Mouse (Mus musculus): ENCODE data around the gene Gng4.
"Not testable (repeated sequence)": the region's sequence is repeated elsewhere in the genome, so short reads cannot be mapped to it uniquely, and the experiment has no call there.

Gng4 gene

DNA sequence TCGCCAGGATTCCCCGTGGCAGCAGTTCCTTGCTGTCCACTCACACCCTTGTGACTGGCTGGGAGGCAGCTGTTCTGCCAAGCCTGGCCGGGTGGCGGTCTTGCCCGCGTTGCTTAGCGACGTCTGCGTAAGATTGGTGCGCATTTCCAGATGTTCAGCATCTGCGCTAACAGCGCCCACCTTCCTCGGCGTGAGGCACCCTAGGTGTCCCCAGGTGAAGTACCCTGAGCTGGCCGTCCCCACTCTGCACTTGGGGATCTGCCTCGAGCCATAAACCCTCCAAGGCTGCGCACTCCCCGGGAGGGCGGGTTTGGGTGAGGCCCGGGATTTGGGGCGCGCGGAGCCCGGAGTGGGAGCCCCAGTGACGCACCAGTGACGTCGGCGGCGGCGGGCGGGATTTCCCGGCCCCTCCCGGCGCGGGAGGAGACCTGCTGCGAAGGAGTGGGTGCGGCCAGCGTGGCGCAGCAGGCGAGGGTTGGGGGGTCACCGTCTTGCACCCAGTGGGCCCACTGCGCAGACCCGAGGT is at the start of gene Gng4:
Gene Gng4, plus strand, starts transcription at position 166 of the 526 bp plus-strand sequence.
- DNase-seq = no peak

DNA sequence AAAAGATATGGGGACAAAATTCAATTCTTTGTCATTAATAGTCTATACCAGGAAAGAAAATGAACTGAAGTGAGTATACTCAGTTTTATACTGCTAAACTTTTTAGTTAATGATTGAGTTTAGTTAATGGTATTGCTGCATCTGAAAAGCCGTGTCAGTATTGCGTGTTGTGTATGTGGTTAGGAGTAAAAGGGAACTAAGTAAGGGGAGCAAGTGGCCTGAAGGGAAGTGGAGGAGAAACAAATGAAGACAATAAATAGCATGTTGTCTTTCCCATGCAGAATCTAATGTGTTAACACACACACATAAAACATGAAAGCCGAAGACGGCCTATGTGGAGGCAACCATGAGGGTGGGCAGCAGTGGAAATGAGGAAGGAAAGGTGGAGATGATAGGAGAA is 44.6 kb upstream of the Gng4 start:
- DNase-seq = no peak

DNA sequence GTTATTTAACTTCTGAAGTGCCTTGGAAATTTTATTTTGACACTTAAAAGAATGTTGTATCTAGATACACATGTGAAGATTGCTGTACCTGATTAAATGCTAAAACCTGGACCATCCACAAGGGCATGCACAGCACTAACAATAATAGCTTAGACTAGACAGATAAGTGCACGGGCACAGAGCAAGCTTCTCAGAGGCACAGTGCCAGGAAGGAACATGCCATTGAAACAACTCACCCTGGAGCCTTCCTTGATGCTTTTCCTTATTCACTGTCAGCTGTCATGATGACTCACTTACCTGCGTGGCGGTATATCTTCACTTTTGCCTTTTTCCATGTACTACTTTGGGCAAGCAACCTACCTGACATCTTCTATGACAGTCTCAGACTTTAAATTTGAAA is 37.9 kb upstream of the Gng4 start:
- DNase-seq = no peak

DNA sequence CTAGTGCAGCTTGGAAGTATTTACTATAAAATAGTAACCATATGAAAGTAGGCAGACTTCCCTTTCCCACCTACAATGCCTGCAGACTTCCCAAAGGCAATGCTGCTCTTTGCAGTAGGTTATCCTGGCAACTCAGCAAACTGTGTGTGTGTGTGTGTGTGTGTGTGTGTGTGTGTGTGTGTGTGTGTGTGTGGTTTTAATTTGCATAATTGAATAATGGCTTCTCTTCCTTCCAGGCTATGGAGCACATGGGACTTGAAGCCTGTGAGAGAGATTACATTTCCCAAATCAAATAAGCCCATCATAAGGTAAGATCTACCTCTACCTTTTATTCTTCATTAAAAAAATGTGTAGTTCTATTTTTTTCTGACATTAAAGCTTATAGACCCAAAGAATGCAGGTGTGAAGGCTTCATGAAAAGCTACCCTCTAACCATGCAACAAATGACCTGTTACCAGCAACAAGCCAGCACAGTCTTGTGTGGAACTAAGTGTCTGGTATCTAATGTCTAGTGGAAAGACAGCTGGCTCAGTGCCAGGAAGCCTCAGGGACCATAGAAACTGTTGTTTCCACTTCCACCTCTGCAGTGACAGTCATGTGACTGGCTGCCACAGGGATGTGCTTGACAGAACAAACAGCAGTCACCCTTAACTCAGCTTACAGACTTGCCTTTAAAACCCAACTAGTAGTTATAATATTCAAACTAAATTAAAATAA is 7.9 kb upstream of the Gng4 start:
- DNase-seq = no peak

DNA sequence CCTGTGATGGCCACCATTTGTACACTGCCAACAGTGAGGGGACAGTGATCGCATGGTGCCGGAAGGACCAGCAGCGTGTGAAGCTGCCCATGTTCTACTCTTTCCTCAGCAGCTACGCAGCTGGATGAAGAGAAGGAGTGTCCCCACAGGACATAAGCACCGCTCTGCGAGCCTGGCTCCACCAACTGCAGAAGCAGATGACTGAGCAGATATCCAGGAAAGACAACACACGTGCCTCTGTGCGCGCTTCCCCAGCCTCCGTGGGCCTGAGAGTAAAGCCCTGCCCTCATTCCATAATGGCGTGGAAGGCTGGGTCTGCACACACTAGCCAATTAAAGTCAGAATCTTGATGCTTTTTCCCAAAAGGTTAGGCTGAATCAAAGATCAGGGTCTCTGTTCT is 6.8 kb upstream of the Gng4 start:
- DNase-seq = no peak

DNA sequence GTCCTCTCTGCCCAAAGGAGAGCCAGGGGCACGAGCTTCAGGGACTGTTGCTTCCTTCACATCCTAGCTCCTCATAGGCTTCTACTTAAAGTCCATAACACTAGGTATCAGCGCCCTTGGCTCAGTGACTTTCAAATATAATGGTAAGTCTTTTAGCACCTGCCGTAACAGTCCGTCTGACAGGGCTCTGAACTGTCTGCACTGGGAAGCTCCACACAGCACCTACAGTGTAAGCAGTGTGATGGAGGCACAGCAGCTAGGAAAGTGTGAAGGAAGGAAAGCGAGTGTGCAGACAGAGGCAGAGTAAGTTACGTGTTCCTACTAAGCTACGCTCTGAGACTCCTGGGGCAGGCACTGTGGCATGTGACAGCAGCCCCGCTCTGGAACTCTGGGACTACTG is 6.2 kb upstream of the Gng4 start:
- no peak for DNase-seq

DNA sequence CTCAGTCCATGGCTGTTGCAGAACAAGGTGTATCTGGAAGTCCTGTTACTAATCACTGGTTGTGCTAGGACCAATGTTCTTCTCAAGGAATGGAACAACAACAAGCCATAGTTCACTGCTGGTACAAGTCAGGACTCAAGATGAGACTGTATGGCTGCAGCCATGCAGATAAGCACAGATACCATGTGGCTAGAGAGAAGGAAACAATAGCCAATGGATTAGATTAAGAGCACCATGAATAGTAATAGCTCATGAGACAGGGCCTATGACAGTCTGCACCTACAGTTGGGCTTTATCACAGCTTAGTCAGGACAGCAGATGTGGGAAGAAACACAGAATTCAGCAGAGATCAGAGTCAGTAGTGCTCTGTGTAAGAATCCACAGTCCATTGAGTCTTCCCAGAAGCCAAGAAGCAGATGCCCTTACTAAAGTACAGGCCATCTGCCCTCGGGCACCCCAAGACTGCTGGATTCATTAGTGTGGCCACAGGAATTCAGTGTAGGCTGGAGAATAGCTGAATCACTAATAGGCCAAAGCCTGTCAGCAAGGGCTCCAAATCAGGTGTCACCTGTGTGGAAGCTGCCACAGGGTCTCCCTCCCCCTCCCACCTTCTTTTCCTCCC is 4.9 kb upstream of the Gng4 start:
- DNase-seq = no peak

DNA sequence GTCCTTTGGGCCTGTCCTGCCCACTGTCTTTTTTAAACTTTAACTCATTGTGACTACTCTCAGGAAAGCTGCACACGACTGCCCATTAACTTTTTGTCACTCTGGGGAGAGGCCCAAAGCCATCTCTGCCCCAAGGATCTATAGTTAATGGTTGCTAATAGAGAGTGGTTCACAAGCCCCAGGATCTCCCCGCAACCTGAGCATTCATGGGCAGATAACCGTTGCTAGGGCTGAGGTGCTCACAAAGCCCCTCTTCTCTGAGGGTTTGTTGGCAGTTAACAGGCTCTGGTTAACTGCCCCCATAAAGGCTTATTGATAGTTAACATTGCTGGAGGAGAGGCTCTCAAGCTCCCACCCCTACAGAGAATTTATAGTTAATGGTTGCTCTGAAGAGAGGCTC is 3.6 kb upstream of the Gng4 start:
- DNase-seq = no peak

DNA sequence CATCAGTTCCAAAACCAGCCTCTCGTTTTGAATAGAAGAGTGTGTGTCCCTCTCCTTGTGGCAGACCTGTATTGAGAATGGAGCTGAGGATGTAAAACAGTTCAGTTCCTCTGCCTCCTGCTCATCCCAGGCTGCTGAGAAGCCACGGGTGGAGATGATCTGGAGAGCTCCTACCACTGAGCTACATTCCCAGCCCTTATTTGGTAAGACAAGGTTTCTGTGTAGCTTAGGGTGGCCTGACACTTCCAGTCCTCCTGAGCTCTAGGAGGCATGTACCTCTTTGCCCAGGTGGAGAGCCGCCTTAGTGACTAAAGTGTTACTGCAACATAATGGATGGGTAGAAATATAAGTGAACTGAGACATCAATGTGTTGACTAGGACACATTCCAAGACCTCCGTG is 2.8 kb upstream of the Gng4 start:
- no peak for DNase-seq

DNA sequence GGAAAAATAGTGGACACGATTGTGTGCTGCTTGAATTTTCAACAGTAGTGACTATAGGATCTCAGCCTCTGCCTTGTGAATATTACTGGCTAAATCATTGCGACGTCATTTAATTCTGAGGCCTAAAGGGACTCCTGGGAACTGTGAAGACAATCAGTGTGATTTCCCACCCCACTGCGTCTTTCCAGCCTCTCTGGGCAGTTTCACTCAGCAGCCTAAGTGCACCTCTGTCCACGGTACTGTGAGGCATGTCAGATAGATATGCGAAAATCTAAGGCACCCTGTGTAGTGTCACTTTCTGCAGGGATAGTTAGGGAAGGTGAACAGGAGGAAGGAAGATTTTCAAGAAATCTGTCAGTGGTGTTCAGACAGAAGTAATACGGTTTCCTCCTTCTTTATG is 563 bp upstream of the Gng4 start:
- DNase-seq = no peak

DNA sequence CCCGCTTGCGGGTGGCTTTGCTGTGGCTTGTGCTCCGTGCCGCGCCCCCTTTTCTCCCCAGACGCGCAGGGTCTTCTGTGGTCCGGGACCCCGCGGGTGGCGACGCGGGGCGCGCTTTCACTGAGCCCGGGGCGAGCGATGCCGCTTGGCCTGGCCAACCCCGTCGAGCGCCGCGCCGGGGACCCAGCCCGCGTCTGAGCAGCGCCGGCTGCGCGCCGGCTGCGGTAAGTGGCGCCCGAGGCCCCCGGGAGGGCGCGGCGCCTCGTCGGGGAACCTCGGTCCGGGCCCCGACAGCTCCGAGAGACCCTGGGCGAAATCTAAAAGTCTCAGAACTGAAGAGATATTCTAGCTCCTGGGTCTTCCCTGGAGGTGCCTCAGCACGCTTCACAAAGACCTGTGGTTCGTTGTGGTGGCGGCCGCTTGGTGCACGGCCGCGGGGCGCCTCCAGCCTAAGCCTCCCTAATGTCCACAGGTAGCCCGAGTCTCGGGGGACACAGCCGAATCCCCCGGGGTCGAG is 619 bp downstream of the Gng4 start:
- DNase-seq = no peak

DNA sequence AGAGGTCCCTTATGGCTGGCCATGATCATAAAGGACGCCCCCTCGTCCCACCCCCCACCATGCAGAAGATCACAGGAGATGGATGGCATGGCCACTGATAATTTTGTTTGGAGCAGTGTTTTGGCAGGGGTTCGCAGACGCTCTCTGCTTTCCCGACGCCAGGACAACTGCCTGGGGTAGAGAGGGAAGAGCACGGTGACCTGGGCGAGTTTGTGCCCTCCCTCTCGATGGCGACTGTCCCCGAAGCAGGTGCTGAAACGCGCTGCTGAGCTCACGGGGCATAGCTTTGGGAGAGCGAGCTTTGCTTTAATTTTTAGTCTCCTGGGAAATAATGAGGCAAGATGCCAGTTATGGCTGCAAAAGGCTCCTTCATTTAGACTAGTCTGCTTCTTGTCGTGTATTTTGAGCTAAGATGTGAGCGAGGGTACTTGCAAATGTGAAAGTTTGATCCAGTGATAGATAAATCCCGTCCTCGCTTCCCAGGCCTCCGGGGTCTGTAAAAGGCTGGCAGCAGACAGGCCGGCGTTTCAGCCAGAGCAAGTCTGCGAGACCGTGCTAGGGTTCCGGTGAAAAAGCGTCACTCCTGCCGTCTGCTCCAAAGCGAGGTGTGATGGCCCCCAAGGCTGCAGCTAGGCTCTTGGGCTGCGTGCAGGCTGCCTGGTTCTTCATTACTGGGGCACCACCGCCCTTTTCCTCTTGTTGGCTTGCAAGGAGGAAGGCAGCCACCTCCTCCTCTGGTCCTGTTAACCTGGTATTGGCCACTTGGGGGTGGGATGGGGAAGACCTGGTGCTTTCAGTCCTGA is 1.3 kb downstream of the Gng4 start:
- DNase-seq = no peak

DNA sequence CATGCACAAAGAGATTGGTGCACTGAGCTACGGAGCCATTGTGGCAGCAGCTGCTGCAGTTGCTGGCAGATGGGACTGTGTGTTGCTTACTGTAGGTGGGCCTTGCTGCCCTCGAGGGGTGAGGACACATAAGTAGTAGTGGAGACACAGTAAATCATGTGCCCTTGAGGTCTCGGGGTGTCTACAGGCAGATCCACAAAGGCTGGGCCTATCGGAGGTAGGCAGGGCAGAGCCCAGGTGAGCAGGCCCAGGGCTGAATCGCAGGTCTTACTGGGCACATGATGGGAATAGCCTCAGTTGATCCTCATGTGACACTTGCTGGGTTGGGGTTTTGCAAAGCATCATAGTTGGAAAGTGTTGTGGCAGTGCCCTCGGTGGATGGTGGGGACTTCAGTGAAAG is 3.1 kb downstream of the Gng4 start:
- no peak for DNase-seq

DNA sequence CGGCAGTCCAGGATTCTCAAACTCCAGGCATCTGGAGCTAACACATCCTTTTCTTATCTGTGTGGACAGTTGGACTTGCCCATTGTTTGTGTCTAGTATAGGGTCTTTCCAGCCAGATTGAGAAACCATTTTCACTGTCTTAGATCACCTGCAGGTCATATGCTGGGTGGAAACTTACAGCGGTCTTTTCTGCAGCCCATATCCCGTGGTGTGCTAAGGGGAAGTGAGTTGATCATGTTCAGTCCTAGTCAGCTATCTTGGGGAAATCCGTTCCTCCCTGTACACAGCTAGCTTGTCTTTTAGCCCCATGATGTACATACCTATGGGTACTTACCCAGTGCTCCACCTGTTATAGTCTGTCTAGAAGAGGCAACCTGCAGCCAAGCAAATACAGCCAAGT is 4.2 kb downstream of the Gng4 start:
- DNase-seq = no peak

DNA sequence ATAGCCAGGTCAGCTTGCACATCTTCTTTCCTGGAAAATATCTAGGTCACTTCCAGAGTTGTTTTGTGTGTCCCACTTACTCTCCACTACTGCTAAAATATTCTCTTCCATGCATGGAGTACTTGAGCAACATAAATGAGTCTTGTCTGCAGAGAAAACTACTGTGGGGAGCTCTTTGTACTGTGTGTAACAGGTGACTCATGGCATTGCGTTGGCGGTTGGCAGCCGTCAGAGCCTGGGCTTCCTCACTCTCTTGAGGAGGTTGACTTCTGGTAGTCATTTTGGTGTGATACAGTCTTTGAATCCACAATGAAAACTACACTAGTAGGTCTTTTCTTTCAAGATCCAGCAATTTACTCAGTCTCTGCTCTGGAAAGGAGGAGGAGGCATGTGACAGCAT is 8.1 kb downstream of the Gng4 start:
- DNase-seq = no peak

DNA sequence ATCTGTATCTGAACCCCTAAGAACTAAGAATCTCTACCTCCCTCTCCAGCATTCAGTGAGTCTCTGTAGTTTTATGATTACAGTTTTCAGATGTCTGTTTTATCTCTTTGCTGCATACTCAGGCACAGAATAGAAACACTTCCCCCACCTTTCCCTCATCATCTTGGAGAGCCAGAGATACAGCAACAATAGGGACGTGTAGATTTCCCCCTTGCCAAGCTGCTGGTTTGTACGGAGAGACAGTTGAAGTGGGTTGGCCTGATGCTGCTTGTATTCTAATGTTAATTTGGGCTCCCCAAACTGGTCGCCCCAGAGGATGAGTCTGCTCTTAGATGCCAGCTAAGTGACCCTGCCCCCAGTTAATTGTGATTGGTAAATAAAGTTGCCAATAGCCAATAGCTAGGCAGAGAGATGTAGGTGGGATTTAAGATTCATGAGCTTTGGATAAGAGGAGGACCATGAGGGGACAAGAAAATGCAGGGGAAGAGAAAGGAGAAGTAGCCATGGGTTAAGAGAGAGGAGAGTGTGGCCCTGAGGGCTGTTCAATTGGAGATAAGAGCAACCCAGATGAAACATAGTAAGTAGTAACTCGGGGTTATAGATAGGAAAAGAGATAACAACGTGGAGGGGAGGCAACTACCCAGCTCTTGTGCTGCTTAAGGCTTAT is 11.4 kb downstream of the Gng4 start:
- DNase-seq = no peak

DNA sequence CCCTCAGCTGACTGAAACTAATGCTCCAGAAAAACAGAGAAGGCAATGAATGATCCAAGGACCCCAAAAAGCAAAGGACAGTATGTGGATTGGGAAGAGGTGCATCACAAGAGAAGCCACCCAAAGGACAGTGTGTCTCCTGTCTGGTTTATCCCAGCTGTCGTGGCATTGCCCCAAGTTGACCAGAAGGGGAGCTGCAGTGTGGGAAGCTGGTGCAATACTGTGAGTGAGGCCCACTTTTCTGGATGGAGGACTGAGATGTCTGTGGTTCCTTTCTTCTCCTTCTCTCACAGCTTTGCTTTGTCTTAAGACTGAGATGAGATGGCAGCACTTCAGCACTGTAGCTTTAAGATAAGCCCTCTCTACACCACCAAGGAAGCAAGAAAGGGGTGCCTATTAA is 12.2 kb downstream of the Gng4 start:
- no peak for DNase-seq

DNA sequence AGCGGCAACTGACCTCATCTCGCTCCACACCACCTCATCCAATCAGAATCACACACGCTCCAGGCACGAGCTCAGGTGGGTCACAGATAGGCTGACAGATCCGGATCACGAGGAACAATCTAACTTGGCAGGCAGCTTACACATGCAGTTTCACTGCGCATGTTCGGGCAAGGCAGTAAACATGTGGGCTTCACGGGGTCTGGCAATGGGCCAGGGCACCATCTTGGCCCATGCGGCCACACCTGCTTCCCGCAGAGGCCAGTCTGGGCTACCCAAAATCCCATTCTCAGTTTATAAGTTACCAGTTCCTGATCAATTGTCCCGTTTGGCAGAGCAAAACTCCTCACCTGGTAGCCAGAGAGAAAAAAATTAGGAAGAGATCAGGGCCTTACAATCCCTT is 14.0 kb downstream of the Gng4 start:
- DNase-seq = not testable (repeated sequence)

DNA sequence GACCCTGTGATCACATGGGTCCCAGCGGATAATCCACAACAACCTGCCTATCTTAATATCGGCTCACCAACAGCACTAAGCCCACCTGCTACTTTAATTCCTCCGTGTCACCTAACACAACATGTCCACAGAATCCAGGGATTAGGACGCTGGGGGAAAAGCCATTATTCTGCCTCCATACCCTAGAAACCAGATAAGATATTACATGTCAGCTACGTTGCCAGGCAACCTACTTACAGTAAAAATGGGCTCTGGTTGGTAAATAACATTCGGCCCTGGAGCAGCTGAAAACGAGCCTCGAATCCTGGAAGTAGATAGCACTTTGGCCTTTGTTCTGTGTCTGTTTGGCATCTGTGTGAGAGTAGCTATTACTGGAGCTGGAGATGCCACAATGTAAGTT is 14.9 kb downstream of the Gng4 start:
- no peak for DNase-seq

DNA sequence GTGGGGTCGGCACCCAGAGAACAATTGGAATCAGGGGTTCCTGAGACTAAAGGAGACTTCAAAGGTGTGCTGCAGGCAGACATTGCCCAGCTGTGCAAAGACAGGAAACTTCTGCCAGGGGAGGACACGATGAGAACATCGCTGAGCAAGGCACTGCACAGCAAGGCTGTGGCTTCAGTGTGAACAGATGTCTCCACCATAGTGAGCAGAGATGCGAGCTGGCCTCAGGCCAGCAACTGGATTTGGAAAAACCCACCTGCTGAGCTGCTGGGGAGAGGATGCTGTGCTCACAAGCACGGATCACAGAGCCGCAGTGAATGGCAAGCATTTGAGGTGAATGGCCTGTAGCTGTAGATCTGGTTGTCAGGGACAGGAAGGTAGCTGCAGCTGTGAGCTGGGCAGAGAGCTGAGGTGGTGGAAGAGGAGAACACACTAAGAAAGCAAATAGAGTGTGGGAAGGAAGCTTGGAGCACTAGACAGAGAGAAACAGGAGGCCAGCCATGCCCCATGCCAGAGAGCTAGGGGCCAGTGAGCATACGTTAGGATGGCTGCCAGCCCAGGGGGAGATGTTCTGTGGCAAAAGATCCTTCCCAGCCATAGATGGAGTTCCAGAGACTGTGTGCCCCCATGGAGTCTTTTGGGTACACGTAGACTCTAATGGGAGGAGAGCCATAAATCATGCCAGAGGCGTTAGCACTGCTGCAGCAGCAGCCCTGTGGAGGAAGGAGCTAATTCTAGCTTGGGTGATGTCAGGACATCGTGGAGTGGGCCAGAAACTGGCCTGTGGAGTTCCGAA is 24.7 kb downstream of the Gng4 start:
- no peak for DNase-seq

DNA sequence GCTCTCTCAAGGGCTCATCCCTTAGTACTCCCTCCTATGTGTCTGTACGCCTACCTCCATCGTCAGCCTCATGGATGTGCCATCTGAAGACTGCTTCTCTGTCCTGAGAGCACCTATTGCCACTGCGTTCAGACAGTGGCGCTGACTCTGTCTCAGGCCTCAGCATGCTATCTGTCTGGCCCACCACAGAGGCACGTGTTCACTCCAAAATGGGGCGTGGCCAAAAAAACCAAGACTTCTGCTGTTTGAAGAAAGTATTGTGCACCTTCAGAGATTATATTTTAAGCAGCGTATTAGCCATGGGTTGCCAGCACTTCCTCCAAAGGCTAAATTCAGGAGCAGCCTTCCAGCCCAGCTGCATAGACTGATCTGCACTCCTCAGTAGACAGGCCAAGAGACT is 27.0 kb downstream of the Gng4 start:
- no peak for DNase-seq

DNA sequence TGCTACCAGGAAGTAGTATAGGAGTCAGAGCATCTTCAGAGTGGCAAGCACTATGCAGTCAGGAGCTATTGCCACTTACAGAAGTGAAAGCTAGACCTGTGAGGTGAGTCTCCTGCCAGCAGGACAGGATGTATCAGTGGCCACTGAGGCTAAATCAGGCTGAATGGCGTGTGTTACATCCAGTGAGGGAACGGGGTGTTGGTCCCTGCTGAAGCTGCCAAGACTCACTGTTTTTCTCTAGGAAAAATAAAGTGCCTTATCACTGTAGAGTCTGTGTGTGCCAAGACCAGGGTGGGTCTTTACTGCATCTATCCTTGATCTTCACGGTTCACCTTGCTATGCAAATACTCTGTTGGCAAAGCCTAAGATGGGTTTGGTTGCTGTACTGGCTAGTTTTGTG is 34.8 kb downstream of the Gng4 start:
- DNase-seq = no peak

Data from cerebellum, adult 9-10 months (tissue).